Mouse (Mus musculus) gastrocnemius, adult 2 months (tissue): ENCODE results near the gene Vti1a. TPM values are rescaled to one million over a fixed set of nuclear protein-coding genes. Genes with fewer than 3 reads are reported as not detected.

ENCODE experiments used
- DNase-seq: peaks from one replicate; pipeline ENCODE4 v3.0.0; 2022
- H3K27ac ChIP-seq: fragments of 200-600 bp; 2 replicates; pipeline ENCODE4 v1.8.1; 2022; ENCODE audit warnings: mild to moderate bottlenecking
- H3K4me3 ChIP-seq: fragments of 200-600 bp; 2 replicates; pipeline ENCODE4 v1.8.1; 2022; ENCODE audit warnings: mild to moderate bottlenecking, moderate library complexity
- CTCF ChIP-seq: fragments of 200-600 bp; IDR thresholded peaks from 2 replicates; pipeline ENCODE4 v1.8.1; 2022; ENCODE audit warnings: antibody characterized with exemption, mild to moderate bottlenecking, moderate library complexity
- intact Hi-C: fragments of 180-260 bp; cut with DNase I; formaldehyde crosslinking; loops from one replicate; pipeline ENCODE4 v1.15.1; 2025
- total RNA-seq, 2 experiments: library from RNA; stranded (reverse); gene quantifications; 2 replicates each; pipeline ENCODE4 v1.2.3; 2021

The Vti1a gene
- total RNA-seq, 2 experiments from 2014 or later = 18.9 to 20.3 TPM

DNA sequence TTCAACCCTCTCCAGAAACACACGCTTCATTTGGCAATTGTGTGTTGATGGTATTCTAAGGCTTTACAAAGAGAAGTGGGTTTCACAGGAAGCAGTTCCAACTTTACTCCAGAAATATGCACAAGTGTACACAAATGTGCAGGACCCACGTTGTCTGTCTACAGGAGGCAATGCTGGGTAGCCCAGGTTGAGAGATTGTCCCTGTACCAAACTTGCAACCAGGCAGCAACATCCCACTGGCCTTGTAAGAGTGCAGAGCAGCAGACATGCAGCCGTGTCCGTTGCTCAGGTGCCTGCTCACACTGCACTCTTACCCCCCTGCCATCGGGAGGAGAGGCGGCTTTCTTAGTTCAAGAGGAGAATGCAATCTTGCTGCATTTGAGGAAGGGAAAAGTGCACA lies 133.4 kb downstream of the Vti1a start:
- intact Hi-C loops = no loop called here
- no peak for TF ChIP-seq CTCF
- no peak for DNase-seq
- no peak overlapping the region for H3K4me3 ChIP-seq
- no peak overlapping the region for H3K27ac ChIP-seq

DNA sequence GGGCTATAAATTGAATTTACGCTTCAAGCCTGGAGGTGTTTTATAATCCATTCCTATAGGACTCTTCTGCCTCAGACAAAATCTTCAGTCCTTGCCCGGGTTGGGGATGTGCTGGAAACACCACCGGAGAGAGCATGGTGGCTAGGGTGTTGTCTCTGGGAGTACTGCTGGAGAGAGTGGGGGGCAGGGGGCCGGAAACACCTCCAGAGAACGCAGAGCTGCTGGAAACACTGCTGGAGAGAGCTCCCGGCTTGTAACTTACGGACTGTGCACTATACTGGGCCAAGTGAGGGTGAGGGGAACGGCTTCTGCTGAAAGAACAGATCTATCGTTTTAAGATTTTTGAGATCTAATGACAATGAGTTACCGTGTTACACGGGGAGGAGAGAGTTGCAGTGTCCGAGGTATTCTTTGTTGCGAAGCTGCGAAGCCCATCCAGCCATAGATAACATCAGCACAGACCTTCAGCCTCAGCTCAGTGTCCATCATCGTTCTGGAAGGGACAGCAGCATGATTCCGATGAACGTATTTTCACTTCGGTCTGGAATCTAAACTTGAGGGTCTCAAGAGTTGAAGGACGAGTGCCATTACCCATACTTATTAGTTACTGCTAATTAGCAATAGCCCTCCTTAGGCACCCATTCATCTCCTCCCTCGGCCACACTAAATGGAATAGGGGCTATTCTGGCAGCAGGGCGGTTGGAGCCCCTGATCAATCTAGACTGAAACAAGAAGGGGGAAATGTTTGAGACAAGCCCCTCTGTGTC lies 140.4 kb downstream of the Vti1a start:
- H3K4me3 ChIP-seq = no peak overlapping the region
- intact Hi-C loops = no loop called here
- no peak for TF ChIP-seq CTCF
- no peak for DNase-seq
- no peak overlapping the region for H3K27ac ChIP-seq

DNA sequence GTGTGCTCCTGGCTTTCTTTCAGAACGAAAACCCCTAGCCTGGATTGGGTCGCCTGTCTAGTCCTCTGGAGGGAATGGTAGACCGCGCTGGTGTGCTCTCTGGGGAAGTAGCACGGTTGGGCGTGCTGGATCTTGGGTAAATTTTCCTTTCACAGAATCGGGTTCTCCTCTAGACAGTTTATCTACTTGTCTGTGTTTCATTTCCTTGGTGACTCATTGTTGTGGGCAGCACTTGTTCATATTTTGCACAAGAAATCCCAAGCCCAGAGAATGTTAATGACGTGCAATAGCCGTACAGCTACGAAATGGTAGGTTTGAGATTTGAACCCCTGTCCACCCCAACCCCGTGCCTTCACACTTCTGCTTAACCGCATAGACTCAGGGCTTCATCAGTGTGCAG lies 145.9 kb downstream of the Vti1a start:
- no peak overlapping the region for H3K27ac ChIP-seq
- intact Hi-C loops = no loop called here
- no peak for TF ChIP-seq CTCF
- no peak overlapping the region for H3K4me3 ChIP-seq
- DNase-seq = no peak

DNA sequence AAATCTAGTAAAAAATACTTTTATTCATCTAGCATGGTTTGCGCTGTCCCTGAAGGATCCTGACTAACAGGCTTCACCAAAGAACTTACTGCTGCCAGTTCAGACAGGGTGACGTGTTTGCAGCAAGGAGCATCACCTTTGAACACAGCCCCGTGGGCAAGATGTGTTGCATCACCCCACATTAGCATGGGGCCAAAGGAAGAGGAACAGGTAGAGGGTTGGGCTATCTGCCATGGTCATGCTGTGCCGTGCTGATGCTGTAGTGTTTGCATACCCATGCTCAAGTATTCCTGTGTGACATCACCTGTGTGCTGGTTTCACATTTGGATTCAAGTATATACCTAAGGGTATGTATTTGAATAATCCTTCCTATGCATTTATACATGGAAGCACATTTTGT lies 147.6 kb downstream of the Vti1a start:
- DNase-seq = no peak
- no peak overlapping the region for H3K27ac ChIP-seq
- no peak overlapping the region for H3K4me3 ChIP-seq
- no peak for TF ChIP-seq CTCF
- intact Hi-C loops = no loop called here

DNA sequence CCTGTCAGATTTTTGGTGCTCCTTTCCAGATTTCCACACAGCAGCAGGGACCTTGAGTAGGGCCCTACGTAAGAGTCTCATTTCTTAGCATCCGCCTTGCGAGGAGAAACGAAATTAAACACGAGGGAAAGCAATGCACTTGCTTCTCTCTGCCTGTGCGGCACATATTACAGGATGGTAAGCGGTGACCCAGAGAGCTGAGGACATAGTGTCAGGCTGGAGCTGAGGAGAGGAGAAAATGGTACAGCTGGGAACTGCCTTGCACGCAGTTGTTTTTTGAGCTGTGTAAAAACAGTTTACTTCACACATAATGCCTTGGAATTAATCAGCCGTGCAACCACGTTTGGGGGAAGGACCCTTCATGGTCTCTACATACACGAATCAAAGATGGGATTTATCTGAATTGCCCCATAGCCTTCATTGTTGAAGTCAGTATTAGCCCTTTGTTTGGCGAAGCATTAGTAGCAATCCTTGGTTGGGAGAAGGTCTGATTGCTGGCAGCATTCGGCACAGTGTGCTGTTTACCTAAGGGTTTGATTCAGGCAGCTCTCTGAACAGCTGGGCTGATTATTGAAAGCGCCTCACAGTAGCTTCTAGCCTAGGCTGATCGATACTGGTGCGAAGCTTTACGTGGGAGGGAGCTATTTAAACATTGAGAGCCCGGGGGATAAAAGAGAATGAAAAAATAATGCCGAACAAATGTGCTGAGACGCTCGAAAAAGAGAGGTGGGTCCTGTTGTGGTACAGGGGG lies 153.4 kb downstream of the Vti1a start:
- intact Hi-C loops = no loop called here
- DNase-seq = no peak
- Histone ChIP-seq H3K4me3 (no peak overlapping the region), H3K27ac (no peak overlapping the region)
- TF ChIP-seq CTCF = no peak

DNA sequence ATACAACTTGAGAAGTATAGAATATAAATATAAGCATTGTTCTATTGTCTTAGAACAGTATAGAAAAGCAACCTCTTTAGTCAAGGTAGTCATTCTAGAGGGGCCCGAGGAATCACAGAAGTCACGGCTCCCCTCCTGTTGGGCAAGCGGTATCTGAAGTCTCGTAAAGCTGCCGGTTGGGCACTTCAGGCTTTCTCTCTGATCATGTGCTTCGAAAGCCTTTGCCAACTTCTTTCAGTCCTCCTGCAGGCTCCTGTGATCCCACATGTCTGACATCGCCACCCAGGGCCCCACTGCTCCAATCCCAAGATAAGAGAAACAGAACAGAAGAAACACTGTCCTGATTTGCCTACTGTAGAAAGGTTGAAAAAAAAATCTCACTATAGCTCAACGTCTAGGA lies 156.5 kb downstream of the Vti1a start:
- intact Hi-C loops = no loop called here
- H3K27ac ChIP-seq = no peak overlapping the region
- TF ChIP-seq CTCF = no peak
- no peak overlapping the region for H3K4me3 ChIP-seq
- no peak for DNase-seq

DNA sequence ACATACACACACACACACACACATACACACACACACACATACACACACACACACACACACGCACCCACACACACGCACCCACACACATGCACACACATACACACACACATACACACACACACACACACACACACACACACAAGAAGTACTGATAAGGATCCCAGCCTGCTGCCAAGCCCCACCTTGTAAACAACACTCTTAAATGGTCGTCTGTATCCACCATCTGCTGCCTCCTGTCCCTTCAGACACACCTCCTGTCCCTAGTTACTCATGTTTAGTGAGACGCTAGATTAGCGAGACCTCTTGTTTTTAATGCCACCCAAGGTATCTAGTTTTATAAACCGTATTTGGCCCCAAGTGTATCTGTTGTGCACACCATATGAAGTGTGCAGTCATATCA lies 158.1 kb downstream of the Vti1a start:
- H3K4me3 ChIP-seq = no peak overlapping the region
- intact Hi-C loops = no loop called here
- no peak for TF ChIP-seq CTCF
- no peak for DNase-seq
- H3K27ac ChIP-seq = no peak overlapping the region

DNA sequence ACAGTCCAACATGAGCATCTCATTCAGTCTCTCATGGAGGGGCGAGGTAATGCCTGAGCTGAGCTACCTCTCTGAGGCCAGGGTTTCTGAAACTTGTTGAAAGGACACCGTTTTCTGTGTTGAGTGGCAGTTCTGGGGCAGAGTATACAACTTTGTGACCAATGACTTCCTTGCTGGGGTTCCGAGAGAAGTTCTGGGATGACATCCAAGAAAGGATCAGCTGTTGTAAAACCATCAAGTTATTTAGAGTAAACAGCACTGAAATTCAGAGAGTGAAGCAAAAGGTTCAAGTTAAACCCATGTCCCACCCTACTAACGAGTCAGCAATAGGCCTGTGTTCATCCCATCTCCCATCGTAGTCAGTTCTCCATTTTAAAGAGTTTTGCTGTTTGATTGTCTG lies 164.4 kb downstream of the Vti1a start:
- Histone ChIP-seq H3K4me3 (no peak overlapping the region), H3K27ac (no peak overlapping the region)
- no peak for DNase-seq
- intact Hi-C loops = no loop called here
- no peak for TF ChIP-seq CTCF

DNA sequence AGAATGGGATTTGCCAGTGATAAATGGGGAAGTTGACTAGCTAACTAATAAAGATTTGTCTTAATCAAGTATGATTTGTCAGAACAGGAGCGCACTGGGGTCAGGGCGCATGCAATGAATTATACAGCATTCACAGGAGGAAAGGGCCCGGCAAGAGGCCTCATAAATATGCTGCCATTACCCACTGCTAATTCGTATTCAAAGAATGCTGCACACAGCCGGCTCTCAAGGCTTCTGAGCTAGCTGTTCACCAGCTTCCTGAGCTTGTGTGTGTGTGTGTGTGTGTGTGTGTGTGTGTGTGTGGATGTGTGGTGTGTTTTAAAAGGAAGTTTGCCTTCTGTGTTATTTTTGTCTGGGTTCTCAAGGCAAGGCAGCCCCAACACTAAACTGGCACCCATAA lies 165.2 kb downstream of the Vti1a start:
- DNase-seq = no peak
- intact Hi-C loops = no loop called here
- Histone ChIP-seq H3K27ac (no peak overlapping the region), H3K4me3 (no peak overlapping the region)
- TF ChIP-seq CTCF = no peak

DNA sequence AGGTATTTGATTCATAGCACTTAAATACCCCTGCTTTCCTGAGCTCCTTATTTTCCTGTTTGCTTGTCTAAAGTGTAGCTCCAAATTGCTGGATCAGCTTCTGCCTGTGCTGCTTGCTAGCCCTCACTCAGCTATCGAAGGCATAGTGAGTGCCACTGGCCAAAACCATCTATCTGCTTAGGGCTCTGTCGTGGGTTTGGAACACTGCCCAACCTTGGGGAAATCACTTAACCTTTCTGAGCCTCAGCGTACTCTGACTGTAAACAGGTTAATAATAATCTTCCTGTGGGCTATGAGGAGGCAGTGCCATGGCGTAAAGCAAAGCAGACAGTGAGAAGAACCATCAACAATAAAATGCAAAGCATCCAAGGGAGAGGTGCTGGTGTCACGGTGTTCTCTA lies 167.4 kb downstream of the Vti1a start:
- intact Hi-C loops = no loop called here
- H3K4me3 ChIP-seq = no peak overlapping the region
- no peak for DNase-seq
- H3K27ac ChIP-seq = no peak overlapping the region
- TF ChIP-seq CTCF = no peak

DNA sequence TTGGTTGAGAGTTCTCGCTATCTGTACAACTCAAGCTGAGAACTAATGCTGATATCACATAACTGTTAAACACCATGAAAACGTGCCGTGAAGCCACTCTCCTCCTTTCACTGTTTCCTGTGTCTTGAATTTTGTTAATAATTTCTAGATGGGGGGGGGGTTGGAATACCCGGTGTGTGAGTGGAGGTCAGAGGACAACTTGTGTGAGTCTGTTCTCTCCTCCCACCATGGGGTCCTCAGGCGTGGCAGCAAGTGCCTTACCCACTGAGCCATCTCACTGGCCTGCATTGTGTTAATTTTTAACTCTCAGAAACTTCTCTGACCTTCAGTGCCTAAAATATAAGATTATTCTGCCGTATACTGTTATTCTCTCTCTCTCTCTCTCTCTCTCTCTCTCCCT lies 168.5 kb downstream of the Vti1a start:
- no peak for DNase-seq
- intact Hi-C loops = no loop called here
- no peak for TF ChIP-seq CTCF
- Histone ChIP-seq H3K4me3 (no peak overlapping the region), H3K27ac (no peak overlapping the region)

DNA sequence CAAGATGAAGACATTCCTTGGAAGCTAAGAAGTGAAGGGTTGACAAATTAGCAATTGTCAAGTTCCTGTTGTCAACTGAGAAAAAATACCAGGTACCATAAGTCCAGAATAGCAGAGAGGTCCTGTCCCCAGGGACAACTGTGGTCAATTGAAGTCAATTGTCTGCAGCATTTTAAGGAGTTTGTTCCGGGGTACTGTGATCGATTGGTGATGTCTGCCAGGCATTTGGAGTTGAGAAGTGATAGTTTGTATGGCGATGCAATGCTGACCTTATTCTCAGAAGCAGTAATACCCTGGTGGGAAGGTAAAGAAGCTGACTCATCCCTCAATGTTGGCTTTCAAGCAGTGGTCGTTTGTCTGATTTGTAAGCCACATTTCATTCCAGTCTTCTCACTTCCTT lies 170.4 kb downstream of the Vti1a start:
- TF ChIP-seq CTCF = no peak
- intact Hi-C loops = no loop called here
- no peak overlapping the region for H3K27ac ChIP-seq
- H3K4me3 ChIP-seq = no peak overlapping the region
- DNase-seq = no peak

DNA sequence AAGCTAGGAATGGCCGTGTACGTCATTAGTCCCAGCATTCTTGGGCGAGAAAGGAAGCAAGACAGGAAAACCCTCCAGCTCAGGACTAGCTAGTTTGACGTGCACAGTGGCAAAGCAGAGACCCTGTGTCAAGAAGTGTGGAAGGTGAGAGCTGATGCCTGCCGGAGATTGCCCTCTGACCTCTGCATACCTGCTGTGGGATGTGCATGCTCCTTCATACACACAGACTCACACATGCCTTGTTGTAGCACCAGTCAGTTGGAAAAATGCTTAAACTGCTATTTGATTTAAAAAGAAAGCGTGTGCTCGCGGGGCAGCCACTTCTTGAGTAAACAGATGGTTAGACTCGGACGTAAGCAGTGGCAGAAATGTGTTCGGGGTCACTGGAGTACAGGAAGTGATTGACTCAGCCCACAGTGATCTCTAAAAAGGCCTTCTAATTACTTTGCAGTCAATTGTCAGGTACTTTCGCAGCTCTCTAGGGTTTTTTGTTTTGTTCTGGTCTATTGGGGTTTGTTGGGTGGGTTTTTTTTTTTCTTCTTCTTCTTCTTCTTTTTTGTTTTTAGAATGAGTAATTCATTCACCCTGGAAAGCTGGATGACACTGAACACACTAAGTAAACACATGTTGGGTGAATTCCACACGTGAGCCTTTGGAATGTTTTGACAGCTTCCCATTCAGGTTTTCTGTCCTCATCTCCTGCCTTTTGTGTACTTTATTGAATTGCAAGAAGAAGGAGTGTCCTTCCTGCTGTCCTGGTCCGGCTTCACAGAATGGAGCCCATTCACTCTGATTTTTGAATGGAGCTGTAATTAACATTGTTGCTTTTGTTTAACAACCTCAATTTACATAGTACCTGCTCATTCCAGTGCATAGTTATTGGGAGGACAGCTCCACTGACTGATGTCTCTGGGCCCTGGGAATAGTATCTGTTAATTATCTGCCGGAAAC lies 175.3 kb downstream of the Vti1a start:
- intact Hi-C loops = no loop called here
- no peak for DNase-seq
- no peak overlapping the region for H3K27ac ChIP-seq
- TF ChIP-seq CTCF = no peak
- H3K4me3 ChIP-seq = no peak overlapping the region
